Mouse (Mus musculus) liver, postnatal 0 days (tissue): ENCODE measurements at regions not wholly inside any gene's neighbourhood (a gene's known extent, or its start where the extent isn't known, plus 50 kb on each side); places are given as distances from the start of the nearest gene placed in this dataset.

Experiments used
- CTCF ChIP-seq: sonication (generic); IDR thresholded peaks from 2 replicates; pipeline ENCODE4 v1.5.1; 2016; ENCODE audit warnings: antibody characterized with exemption, low read depth
- EP300 ChIP-seq: IDR thresholded peaks from 2 replicates; pipeline ENCODE4 v1.6.1; 2016; ENCODE audit warnings: antibody characterized with exemption, low read depth, mild to moderate bottlenecking

DNA sequence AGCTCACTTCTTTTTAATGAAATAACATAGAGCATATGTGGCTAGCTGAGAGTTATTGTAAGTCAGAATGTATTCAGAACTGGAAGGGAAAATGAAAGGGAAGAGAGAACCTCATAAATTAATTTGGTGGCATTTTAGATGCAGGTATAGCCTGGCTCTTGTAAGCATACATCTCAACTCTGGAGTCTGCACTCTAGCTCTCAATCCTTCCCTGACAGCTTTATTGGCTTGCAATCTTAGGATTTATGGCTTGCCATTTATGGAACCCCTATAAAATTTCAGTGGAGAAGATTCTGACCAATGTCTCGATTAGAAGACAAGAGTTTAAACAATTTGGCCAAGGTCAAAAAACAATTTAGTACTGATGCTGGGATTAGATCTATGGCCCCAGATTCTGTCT lies 173.4 kb upstream of the Hccs start:
- TF ChIP-seq CTCF, result no peak
- no peak for TF ChIP-seq EP300
